Mouse (Mus musculus): ENCODE data around the gene Pde1a.

- TF ChIP-seq CTCF (IDR thresholded peaks at IDR 0.05; ENCODE audit: borderline replicate concordance, insufficient read depth, low read depth, low read length), result no peak
- TF ChIP-seq POLR2A (IDR thresholded peaks at IDR 0.05; ENCODE audit: borderline replicate concordance, insufficient read depth, low read length), result no peak
Observed at GRCm38 (mm10) chr2:79901841-79902510, 227.3 kb downstream of the Pde1a start.

All from cerebellum, adult 2 months (tissue).